Mouse (Mus musculus) liver, embryonic 14 days (tissue): ENCODE measurements around the gene Trmt44. TPM values are rescaled to one million over a fixed set of nuclear protein-coding genes. Genes with fewer than 3 reads are reported as not detected.

Experiments used
- polyA plus RNA-seq: library from polyadenylated mRNA; depleted of rRNA; stranded (reverse); fragments of >200 nt; gene quantifications from 2 replicates; pipeline ENCODE4 v1.2.3, GENCODE M21; 2012; rRNA removed

Trmt44 gene
- 1.8 and 2.1 TPM in 2 replicates for polyA plus RNA-seq

GRCm38 (mm10) chr5:35574653-35575599, at the start of gene Trmt44:
Gene Trmt44 (minus strand): TSS chr5:35575070.

GRCm38 (mm10) chr5:35582445-35583220, 7.8 kb upstream of the Trmt44 start, which contains the start of gene Acox3:
Gene Acox3 (plus strand): TSS chr5:35583040.

GRCm38 (mm10) chr5:35525469-35526123, 49.3 kb downstream of the Trmt44 start, which contains the start of gene Cpz:
Gene Cpz (minus strand): TSS chr5:35525698.

Other genes starting within 250 kb of the Trmt44 start
- not detected in 2 replicates for gene Hmx1, start 186.0 kb downstream of the Trmt44 start, polyA plus RNA-seq
- gene Cpz, start 49.4 kb downstream of the Trmt44 start, polyA plus RNA-seq: 0.74 and 0.95 TPM in 2 replicates
- 2.8 and 3.6 TPM in 2 replicates for gene Acox3, start 8.0 kb upstream of the Trmt44 start, polyA plus RNA-seq
- 0.66 and 0.80 TPM in 2 replicates for gene Htra3, start 104.7 kb upstream of the Trmt44 start, polyA plus RNA-seq
- 0.74 and 0.92 TPM in 2 replicates for gene Sh3tc1, start 164.9 kb upstream of the Trmt44 start, polyA plus RNA-seq
- gene Ablim2, start 182.8 kb upstream of the Trmt44 start, polyA plus RNA-seq: 0.03 and 0.20 TPM in 2 replicates